Mouse (Mus musculus) kidney, postnatal 0 days (tissue): ENCODE results near the gene Klf9. TPM values are rescaled to one million over a fixed set of nuclear protein-coding genes. Genes with fewer than 3 reads are reported as not detected.

Experiments used
- ATAC-seq: fragments of 200-750 bp; cut with Nextera tagmentation; replicated peaks from 2 replicates; pipeline ENCODE4 v1.8.0; 2017; ENCODE audit warnings: low read depth, moderate number of reproducible peaks, moderate TSS enrichment, moderate library complexity; ENCODE audit not compliant: low FRiP score
- DNase-seq: peaks from one replicate; pipeline ENCODE4 v3.0.0-alpha.2; 2016; ENCODE audit warnings: low spot score
- H3K27ac ChIP-seq: fragments of 300-500 bp; sonication (generic); 2 replicates; pipeline ENCODE4 v1.5.1; 2014; ENCODE audit warnings: mild to moderate bottlenecking
- H3K27me3 ChIP-seq: fragments of 300-500 bp; sonication (generic); 2 replicates; pipeline ENCODE4 v1.6.1; 2014; ENCODE audit warnings: low read length, mixed read lengths; ENCODE audit not compliant: insufficient read depth
- H3K36me3 ChIP-seq: fragments of 300-500 bp; sonication (generic); 2 replicates; pipeline ENCODE4 v1.6.1; 2014; ENCODE audit warnings: low read length, mixed read lengths; ENCODE audit not compliant: insufficient read depth
- H3K4me1 ChIP-seq: fragments of 300-500 bp; sonication (generic); replicated peaks from 2 replicates; pipeline ENCODE4 v1.6.1; 2014; ENCODE audit warnings: antibody characterized with exemption, low read length, mixed read lengths; ENCODE audit not compliant: insufficient read depth
- H3K4me2 ChIP-seq: fragments of 300-500 bp; sonication (generic); 2 replicates; pipeline ENCODE4 v1.6.1; 2014; ENCODE audit warnings: mild to moderate bottlenecking, low read length, moderate library complexity, mixed read lengths
- H3K4me3 ChIP-seq: fragments of 300-500 bp; sonication (generic); replicated peaks from 2 replicates; pipeline ENCODE4 v1.5.1; 2014; ENCODE audit warnings: low read depth, low read length
- H3K9ac ChIP-seq: fragments of 300-500 bp; sonication (generic); 2 replicates; pipeline ENCODE4 v1.6.1; 2014; ENCODE audit warnings: low read depth, low read length
- H3K9me3 ChIP-seq: fragments of 300-500 bp; sonication (generic); replicated peaks from 2 replicates; pipeline ENCODE4 v1.6.1; 2016; ENCODE audit warnings: low read length, inconsistent platforms, mixed read lengths
- CTCF ChIP-seq: IDR thresholded peaks from 2 replicates; pipeline ENCODE4 v1.5.1; 2016; ENCODE audit warnings: antibody characterized with exemption, low read depth, mild to moderate bottlenecking, moderate library complexity
- WGBS: fragments of 180-500 bp; shearing (Covaris S2); extraction: QIAGEN DNeasy Blood & Tissue Kit; methylation state at CpG from one replicate; pipeline ENCODE4 v1.1.7; 2014; 5-methylcytosine and 5-hydroxymethylcytosine counted together
- polyA plus RNA-seq: library from polyadenylated mRNA; unstranded; fragments of >200 nt; fragmentation: Nextera tagmentation; extraction: Ambion mirVana; gene quantifications from 2 replicates; pipeline ENCODE4 v1.2.1, GENCODE M21; 2015

Klf9 gene
- polyA plus RNA-seq, 1 experiment from 2014 or later = 14.3 TPM

DNA sequence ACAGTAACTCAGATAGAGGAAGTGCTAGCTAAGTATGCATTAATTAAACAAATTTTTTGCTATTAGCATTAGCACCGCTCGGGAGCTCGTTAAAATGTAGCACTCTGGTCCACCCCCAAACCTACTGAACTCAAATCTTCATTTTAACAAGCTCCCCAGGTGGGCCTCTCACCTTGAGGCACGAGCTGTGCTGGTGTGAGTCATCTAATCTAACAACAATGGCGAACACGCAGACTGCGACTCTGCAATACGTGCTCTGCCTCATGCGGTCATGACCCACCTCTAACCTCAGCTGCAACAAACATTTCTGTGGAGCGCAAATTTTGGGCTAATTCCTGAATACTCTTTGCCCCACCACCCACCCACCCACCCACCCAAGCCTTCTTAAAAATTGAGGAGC lies 19.2 kb upstream of the Klf9 start:
- H3K36me3 ChIP-seq = no peaks in the 10 kb centered on the region
- no peak overlapping the region for H3K4me2 ChIP-seq
- 40% methylated on average over 10 of the region's 10 CpGs for WGBS
- no peak for TF ChIP-seq CTCF
- no peaks in the 10 kb centered on the region; the same call in 1 of the 2 replicates for H3K4me1 ChIP-seq
- no peak for DNase-seq
- no peak overlapping the region for H3K9ac ChIP-seq
- no peak overlapping the region for H3K27ac ChIP-seq
- no peak for ATAC-seq
- no peaks in the 10 kb centered on the region for H3K9me3 ChIP-seq
- H3K4me3 ChIP-seq = no peak overlapping the region
- no peaks in the 10 kb centered on the region for H3K27me3 ChIP-seq

DNA sequence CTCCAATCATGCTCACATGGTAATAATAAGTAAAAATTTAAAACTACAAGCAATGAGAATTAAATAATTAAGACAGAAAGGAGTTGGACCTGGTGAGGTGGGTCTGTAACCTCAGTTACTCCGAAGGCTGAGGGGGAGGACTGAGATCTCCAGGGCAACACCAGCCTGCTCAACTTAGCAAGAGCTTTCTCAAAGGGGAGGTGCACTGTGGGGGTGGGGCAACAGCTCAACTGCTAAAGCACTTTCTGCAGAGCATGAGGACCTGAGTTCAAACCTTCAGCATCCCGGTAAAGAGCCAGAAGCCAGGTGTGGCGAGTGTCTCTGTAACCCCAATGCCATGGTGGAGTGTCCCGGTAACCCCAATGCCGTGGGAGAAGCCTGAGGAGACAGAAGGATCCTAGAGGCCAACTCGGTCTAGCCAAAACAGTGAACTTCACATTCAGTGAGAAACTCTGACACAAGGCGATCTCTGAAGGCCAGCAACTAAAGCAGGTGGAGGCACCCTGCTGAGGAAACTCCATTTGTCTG lies 16.9 kb upstream of the Klf9 start:
- no peak overlapping the region for H3K27ac ChIP-seq
- H3K4me2 ChIP-seq = no peak overlapping the region
- no peaks in the 10 kb centered on the region; the same call in 1 of the 2 replicates for H3K4me1 ChIP-seq
- no peaks in the 10 kb centered on the region for H3K9me3 ChIP-seq
- TF ChIP-seq CTCF = no peak
- H3K27me3 ChIP-seq = no peaks in the 10 kb centered on the region
- DNase-seq (no peak), ATAC-seq (no peak)
- H3K9ac ChIP-seq = no peak overlapping the region
- WGBS = 81% methylated on average over 7 of the region's 7 CpGs
- no peaks in the 10 kb centered on the region for H3K36me3 ChIP-seq
- H3K4me3 ChIP-seq = no peak overlapping the region

DNA sequence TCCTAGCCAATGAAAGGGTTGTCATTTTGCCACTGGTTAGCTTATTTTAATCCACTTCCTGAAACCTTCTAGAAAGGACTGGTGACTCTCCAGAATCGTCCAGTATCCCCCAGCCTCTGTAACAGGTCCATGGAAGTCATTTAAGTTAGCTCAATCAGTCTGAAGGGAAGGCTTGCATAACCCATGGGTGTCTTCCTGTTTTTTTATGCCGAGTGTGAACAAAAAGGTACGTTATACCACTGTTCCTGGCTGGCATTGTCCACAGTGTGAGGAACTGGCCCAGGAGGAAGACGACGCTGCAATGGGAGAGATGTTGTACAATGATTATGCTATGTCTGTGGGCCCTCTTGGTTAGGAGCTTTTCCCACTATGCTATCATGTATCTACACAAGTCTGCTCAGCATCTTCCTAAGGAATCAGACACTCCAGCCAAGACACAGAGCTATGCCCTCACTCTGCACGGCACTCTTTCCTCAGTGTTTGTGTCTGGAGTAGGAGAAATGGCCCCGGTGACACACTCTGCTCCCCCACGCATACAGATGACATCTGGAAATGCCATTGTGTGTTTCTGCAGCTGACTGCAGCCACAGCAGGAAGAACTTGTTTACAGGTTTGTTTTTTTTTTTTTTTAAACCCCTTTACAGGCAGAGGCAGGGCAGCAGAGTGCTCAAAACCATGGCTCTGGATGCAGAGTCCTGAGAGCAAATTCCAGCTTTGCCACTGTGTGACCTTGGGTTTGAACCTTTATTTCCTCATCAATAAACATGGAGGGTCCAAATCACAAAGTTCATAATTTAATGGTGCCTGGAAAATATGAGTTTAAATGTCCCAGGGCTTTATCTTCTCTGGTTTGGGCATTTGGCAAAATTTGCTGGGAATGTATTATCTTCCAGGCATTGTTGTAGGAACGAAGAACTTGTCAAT lies 15.5 kb upstream of the Klf9 start:
- Histone ChIP-seq H3K4me1 (no peaks in the 10 kb centered on the region; the same call in 1 of the 2 replicates), H3K27me3 (no peaks in the 10 kb centered on the region), H3K4me3 (no peak overlapping the region), H3K9me3 (no peaks in the 10 kb centered on the region), H3K4me2 (no peak overlapping the region), H3K36me3 (no peaks in the 10 kb centered on the region), H3K27ac (no peak overlapping the region), H3K9ac (no peak overlapping the region)
- DNase-seq (no peak), ATAC-seq (no peak)
- 60% methylated on average over 9 of the region's 9 CpGs for WGBS
- TF ChIP-seq CTCF = no peak

- Histone ChIP-seq H3K9me3 (no peaks in the 10 kb centered on the region), H3K36me3 (no peaks in the 10 kb centered on the region), H3K9ac (no peak overlapping the region), H3K4me2 (no peak overlapping the region), H3K4me3 (no peak overlapping the region), H3K27me3 (no peaks in the 10 kb centered on the region), H3K4me1 (peaks cover 14% of the 10 kb centered on the region), H3K27ac (no peak overlapping the region)
- ATAC-seq = no peak
- no peak for TF ChIP-seq CTCF
- WGBS = 98% methylated on average over 2 of the region's 2 CpGs
- DNase-seq = no peak
Measured at GRCm38 (mm10) chr19:23129908-23130307, 11.1 kb upstream of the Klf9 start.

- Histone ChIP-seq H3K9me3 (no peaks in the 10 kb centered on the region), H3K4me2 (no peak overlapping the region), H3K4me1 (peaks cover 32% of the 10 kb centered on the region), H3K27ac (peak overlapping the region; percentile 93), H3K36me3 (no peaks in the 10 kb centered on the region), H3K4me3 (no peak overlapping the region), H3K27me3 (no peaks in the 10 kb centered on the region), H3K9ac (no peak overlapping the region)
- ATAC-seq (no peak), DNase-seq (no peak)
- WGBS = 68% methylated on average over 3 of the region's 3 CpGs
- no peak for TF ChIP-seq CTCF
Measured at GRCm38 (mm10) chr19:23132106-23132635, 8.9 kb upstream of the Klf9 start.

GRCm38 (mm10) chr19:23132720-23133426 lies 8.2 kb upstream of the Klf9 start:
- no peaks in the 10 kb centered on the region for H3K36me3 ChIP-seq
- 39% methylated on average over 7 of the region's 7 CpGs for WGBS
- TF ChIP-seq CTCF = no peak
- peaks cover 32% of the 10 kb centered on the region for H3K4me1 ChIP-seq
- DNase-seq (no peak), ATAC-seq (peak; percentile 31)
- peak overlapping the region; percentile 93 for H3K27ac ChIP-seq
- H3K27me3 ChIP-seq = no peaks in the 10 kb centered on the region
- H3K9me3 ChIP-seq = no peaks in the 10 kb centered on the region
- no peak overlapping the region for H3K4me3 ChIP-seq
- no peak overlapping the region for H3K9ac ChIP-seq
- H3K4me2 ChIP-seq = no peak overlapping the region
